Mouse (Mus musculus) ES-E14 (cell line): Measurements from ENCODE around the gene Reep3. TPM values are rescaled to one million over a fixed set of nuclear protein-coding genes. Genes with fewer than 3 reads are reported as not detected.
A peak's percentile ranks its signal among the peaks of the same experiment; 100 is the strongest.
"Not testable (repeated sequence)": the region's sequence is repeated elsewhere in the genome, so short reads cannot be mapped to it uniquely, and the experiment has no call there.

ENCODE experiments used
- DNase-seq: peaks from one replicate; pipeline ENCODE4 v3.0.0-alpha.2; 2013; ENCODE audit warnings: low read depth, low spot score
- H3K27ac ChIP-seq: 2 replicates; pipeline ENCODE4 v1.5.1; 2012; ENCODE audit warnings: low read depth, mild to moderate bottlenecking, low read length, moderate library complexity, mixed read lengths; ENCODE audit not compliant: poor library complexity, insufficient read depth, severe bottlenecking
- H3K36me3 ChIP-seq: 2 replicates; pipeline ENCODE4 v1.6.1; 2012; ENCODE audit warnings: mild to moderate bottlenecking, low read length, moderate library complexity, mixed read lengths; ENCODE audit not compliant: control insufficient read depth, poor library complexity, insufficient read depth, severe bottlenecking
- H3K4me1 ChIP-seq, 2 experiments: fragments of 150-350 bp in 1 of 2; sonication (generic) in 1 of 2; 2 replicates each; pipeline ENCODE4 v1.6.1; 2012; ENCODE audit warnings: low read length in 2 of 2, mild to moderate bottlenecking in 1 of 2, mixed read lengths in 1 of 2; ENCODE audit not compliant: control insufficient read depth in 2 of 2, insufficient read depth in 2 of 2, poor library complexity in 1 of 2
- H3K4me3 ChIP-seq, 2 experiments: fragments of 150-350 bp in 1 of 2; sonication (generic) in 1 of 2; 2 replicates each; pipeline ENCODE4 v1.5.1; 2012; ENCODE audit warnings: low read length in 2 of 2, low read depth in 1 of 2, mild to moderate bottlenecking in 1 of 2, mixed read lengths in 1 of 2; ENCODE audit not compliant: insufficient read depth in 1 of 2, poor library complexity in 1 of 2, severe bottlenecking in 1 of 2
- H3K9ac ChIP-seq: 2 replicates; pipeline ENCODE4 v1.6.1; 2012; ENCODE audit warnings: low read depth, mild to moderate bottlenecking, low read length, mixed read lengths; ENCODE audit not compliant: poor library complexity, insufficient read depth, severe bottlenecking
- H3K9me3 ChIP-seq: fragments of 150-350 bp; sonication (generic); 2 replicates; pipeline ENCODE4 v1.6.1; 2012; ENCODE audit warnings: low read depth, mild to moderate bottlenecking, low read length; ENCODE audit not compliant: control insufficient read depth, insufficient read depth
- CHD2 ChIP-seq: IDR thresholded peaks from 2 replicates; pipeline ENCODE4 v1.6.1; 2014; ENCODE audit warnings: mild to moderate bottlenecking, low read depth, low read length, inconsistent platforms
- HCFC1 ChIP-seq: IDR thresholded peaks from 2 replicates; pipeline ENCODE4 v1.6.1; 2012; ENCODE audit warnings: low read length, inconsistent platforms, borderline replicate concordance; ENCODE audit not compliant: insufficient read depth
- MAFK ChIP-seq: IDR thresholded peaks from 2 replicates; pipeline ENCODE4 v1.6.1; 2014; ENCODE audit warnings: mild to moderate bottlenecking, low read depth, low read length, inconsistent platforms; ENCODE audit not compliant: insufficient read depth
- ZC3H11A ChIP-seq: IDR thresholded peaks from 2 replicates; pipeline ENCODE4 v1.6.1; 2012; ENCODE audit warnings: low read depth, mild to moderate bottlenecking, inconsistent platforms, low read length, borderline replicate concordance
- ZNF384 ChIP-seq: IDR thresholded peaks from 2 replicates; pipeline ENCODE4 v1.6.1; 2012; ENCODE audit warnings: low read depth, low read length, inconsistent platforms
- in situ Hi-C, 2 experiments: fragments of 600-800 bp; cut with MboI; formaldehyde crosslinking; loops; one replicate each; pipeline ENCODE4 v1.15.1; 2025; ENCODE audit warnings: low sequenced_read_pairs in 2 of 2, inconsistent platforms in 1 of 2; ENCODE audit not compliant: unreplicated experiment in 2 of 2
- total RNA-seq: library from RNA; depleted of rRNA; stranded (reverse); fragments of 300-350 nt; gene quantifications from 2 replicates; pipeline ENCODE4 v1.2.3, GENCODE M21; 2012

The Reep3 gene
- total RNA-seq, 1 experiment, result 18.2 TPM

DNA sequence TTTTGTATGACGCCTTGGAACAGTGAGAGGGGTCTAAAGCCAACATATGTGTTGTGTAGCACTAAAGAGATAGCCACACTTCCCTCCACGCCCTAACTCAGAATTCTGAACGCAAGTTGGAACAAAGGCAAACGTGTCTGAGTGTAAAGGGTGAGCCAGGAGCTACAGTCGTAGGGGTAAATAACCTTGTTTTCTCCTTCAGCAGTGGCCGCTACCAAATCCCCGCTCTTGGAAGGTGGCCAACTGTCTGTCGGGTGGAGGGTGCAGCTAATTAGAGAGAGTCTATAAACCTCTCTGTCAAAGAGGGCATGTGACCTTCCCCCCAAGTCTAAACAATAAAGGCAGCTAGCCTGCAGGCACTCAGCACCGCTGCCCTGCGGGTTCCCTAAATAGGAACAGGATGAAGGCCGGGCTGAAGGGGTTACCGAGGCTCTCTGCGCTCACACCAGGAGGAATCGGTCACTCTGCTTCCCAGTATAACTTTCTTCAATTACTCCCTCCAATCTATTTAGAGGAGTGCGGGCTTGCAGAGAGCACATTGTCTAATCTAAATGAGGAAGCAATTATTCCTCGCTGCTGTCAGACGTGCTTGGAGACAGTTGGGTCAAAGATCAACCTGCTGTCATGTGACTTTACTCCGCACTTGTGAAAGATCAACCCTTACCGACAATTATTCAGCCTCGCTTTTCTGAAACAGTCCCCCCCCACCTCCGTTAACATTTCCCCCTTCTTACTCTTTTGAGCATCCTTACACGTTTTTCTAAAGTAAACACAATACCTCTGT is 92.8 kb downstream of the Reep3 start:
- Histone ChIP-seq H3K4me3 (peak overlapping the region; percentile 17 to 49), H3K9ac (peak overlapping the region; percentile 56), H3K4me1 (peaks cover 0 to 5% of the 10 kb centered on the region in 2 experiments; a peak in 2 of 4 replicates), H3K9me3 (no peaks in the 10 kb centered on the region), H3K36me3 (no peaks in the 10 kb centered on the region), H3K27ac (peak overlapping the region; percentile 98)
- in situ Hi-C loops, result no loop called here
- TF ChIP-seq MAFK (no peak), HCFC1 (no peak), ZNF384 (no peak)
- peak; percentile 83 for DNase-seq

DNA sequence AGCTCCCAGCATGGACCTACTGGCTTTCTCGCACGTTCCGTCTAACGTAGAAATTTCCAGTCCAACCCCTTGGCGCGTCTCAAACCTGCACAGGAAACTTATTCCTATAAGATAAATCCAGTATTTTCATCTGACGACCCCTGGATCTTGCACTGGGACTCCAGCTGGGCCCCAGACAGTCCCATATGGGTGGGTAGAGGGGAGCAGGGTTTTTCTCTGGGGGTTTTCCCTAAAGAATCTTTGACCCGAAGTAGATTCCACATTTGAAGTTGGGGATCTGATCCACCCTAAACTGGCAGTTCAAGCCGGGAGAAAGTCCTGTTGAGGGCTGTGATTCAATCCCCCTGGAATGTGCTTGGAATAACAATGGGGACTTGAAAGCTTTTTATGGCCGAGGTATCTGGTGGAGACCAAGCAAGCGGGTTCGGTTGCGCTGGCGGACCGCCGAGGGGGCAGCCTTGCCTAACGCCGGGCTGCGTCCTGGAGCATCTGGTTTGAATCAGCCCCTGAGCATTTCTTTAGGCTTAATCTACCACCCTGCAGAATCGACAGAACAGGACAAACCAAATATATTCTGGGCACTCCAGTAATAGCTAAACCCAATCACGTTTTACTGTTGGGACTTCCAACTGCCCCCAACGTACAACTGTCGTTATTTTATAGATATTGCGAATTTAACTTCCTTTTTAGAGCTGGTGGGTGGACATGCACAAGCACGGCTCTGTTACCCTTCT is 93.6 kb downstream of the Reep3 start:
- H3K27ac ChIP-seq, result peak overlapping the region; percentile 98
- peak overlapping the region; percentile 51 to 60 for H3K4me3 ChIP-seq
- in situ Hi-C loops, result no loop called here
- H3K9ac ChIP-seq, result peak overlapping the region; percentile 69
- no peaks in the 10 kb centered on the region for H3K9me3 ChIP-seq
- no peaks in the 10 kb centered on the region for H3K36me3 ChIP-seq
- peaks cover 0 to 5% of the 10 kb centered on the region in 2 experiments; a peak in 2 of 4 replicates for H3K4me1 ChIP-seq
- peak; percentile 85 for DNase-seq
- TF ChIP-seq HCFC1, result 0 out of 2 replicates have a peak, but pooled peaks have one; percentile 29
- no peak for TF ChIP-seq MAFK

DNA sequence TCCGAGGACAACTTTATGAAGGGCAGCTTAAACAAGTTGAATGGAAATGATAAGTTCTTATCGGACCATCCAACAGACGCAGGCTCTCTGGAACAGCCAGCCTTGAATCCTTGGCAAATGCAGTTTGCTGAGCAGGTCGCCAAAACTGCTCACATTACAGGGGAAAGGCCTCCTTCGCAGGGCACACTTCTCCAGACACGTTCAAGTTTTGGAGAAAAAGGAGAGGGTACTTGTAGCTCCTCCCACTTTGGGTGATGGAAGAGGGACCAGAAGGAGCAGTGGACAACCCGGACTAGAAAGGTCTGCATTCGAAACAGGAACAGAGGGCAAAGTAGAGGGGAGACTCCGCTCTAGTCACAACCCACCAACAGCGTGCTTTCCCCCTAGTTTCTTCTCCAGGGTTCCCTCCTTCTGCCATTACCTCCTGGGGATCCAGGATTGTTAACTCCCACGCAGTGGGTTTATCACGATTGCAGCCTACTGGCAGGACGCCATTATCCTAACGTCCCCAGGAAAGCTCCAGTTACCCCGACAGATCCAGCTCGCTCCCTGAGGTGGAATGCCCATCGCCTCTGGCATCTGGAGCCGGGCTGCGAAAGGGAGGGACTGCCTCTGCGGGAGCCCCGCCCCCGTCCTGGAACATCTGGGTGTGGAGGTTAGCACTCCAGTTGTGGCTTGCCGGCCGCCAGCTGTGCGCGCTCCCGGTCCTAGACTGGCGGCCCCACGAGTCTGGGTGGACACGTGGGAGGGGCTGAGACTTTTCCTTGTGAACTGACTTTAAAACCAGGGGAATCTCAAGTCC is 94.3 kb downstream of the Reep3 start:
- no peaks in the 10 kb centered on the region for H3K36me3 ChIP-seq
- peak overlapping the region; percentile 51 to 60 for H3K4me3 ChIP-seq
- peak overlapping the region; percentile 98 for H3K27ac ChIP-seq
- in situ Hi-C loops, result no loop called here
- H3K9ac ChIP-seq, result peak overlapping the region; percentile 82
- DNase-seq, result peak; percentile 91
- H3K4me1 ChIP-seq, result peaks cover 0 to 5% of the 10 kb centered on the region in 2 experiments; a peak in 2 of 4 replicates
- TF ChIP-seq MAFK (no peak), ZNF384 (no peak), CHD2 (no peak), HCFC1 (no peak), ZC3H11A (no peak)
- no peaks in the 10 kb centered on the region for H3K9me3 ChIP-seq

DNA sequence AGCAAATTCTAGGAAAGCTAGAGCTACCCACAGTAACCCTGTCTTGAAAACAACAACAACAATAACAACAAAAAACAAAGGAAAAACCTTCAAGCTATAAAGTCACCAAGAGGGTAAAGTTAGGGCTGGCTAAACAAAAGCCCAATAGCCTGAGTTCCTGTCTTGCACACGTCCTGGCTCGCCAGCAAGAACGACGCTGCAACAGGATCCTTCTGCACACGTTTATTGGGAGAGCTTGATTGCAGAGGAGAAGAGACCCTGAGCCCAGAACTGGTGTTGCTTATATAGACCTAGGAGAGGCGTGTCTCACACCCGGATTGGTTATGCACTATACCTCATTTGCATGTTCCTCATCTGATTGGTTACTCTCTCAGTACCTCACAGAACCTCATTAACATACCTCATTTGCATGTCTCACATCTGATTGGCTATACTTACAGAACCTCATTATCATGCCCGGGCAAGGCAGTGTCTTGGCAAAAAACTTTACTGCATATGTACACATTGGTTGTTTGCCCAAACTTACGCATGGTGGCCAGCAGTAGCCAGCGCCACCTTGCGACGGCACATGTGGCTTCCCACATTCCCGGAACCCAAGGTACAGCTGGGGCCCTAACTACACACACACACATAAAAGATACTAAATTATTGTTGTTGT is 95.7 kb downstream of the Reep3 start:
- peak overlapping the region; percentile 40 for H3K27ac ChIP-seq
- in situ Hi-C loops, H3K9me3 ChIP-seq, H3K4me1 ChIP-seq, DNase-seq, H3K4me3 ChIP-seq, H3K9ac ChIP-seq, H3K36me3 ChIP-seq: not testable (repeated sequence)
